Mouse (Mus musculus) embryonic stem cell, embryonic (primary cell): ENCODE results near the gene Tor2a.

ENCODE experiments used
- CTCF ChIA-PET, 4 experiments: fragments of 300-600 bp in 2 of 4; fragments of 350-600 bp in 2 of 4; sonication (Branson Sonifier 250); formaldehyde crosslinking; loops; one replicate each; lab custom pipeline; 2022; ENCODE audit warnings: inconsistent platforms in 2 of 4; lab: Charles Lee
- POLR2A ChIA-PET, 4 experiments: fragments of 300-600 bp in 2 of 4; fragments of 350-600 bp in 2 of 4; sonication (Branson Sonifier 250); formaldehyde crosslinking; loops; one replicate each; lab custom pipeline; 2022; ENCODE audit warnings: antibody characterized with exemption in 4 of 4, inconsistent platforms in 1 of 4; lab: Charles Lee

Tor2a gene

GRCm38 (mm10) chr2:32722046-32722445, 35.0 kb upstream of the Tor2a start:
- CTCF ChIA-PET = no interaction called here

GRCm38 (mm10) chr2:32722581-32722980, 34.5 kb upstream of the Tor2a start:
- ChIA-PET CTCF (no interaction called here), POLR2A (no interaction called here)

More at GRCm38 (mm10) chr2:32722046-32722445, 35.0 kb upstream of the Tor2a start:
- POLR2A ChIA-PET = no interaction called here

- ChIA-PET CTCF (no interaction called here), POLR2A (interaction anchor here in 2 of 4 experiments (0.9 to 1.6 kb wide), 6 partner anchors 9 to 27 kb away, joined by 3 to 7 read pairs (median 4); partner anchors contain the start of gene Cdk9 (in 1 of the 2))
Measured at GRCm38 (mm10) chr2:32724149-32724548, 32.9 kb upstream of the Tor2a start.

GRCm38 (mm10) chr2:32724832-32725790, 31.9 kb upstream of the Tor2a start:
- CTCF ChIA-PET = interaction anchor here in 2 of 4 experiments (0.6 to 4.0 kb wide), 6 partner anchors 17 to 215 kb away, joined by 3 to 15 read pairs (median 4); partner anchors contain the start of gene Tor2a (in 1 of the 2)
- POLR2A ChIA-PET = interaction anchor here in 3 of 4 experiments (1.0 to 9.6 kb wide), 9 partner anchors 10 to 50 kb away, joined by 4 to 214 read pairs (median 16); partner anchors contain the start of genes Cdk9 (in 3 of the 3), 6330409D20Rik (in 1 of the 3) and Fpgs (in 1 of the 3)

- ChIA-PET POLR2A (interaction anchor here (0.5 to 9.6 kb wide), 100 partner anchors 9 to 1410 kb away, joined by 3 to 214 read pairs (median 4); partner anchors contain the start of genes Cdk9 (in 3 of the 4), Tor2a (in 3 of the 4), 6330409D20Rik (in 2 of the 4) and Eng (in 2 of the 4)), CTCF (interaction anchor here (0.5 to 4.0 kb wide), 48 partner anchors 9 to 1598 kb away, joined by 3 to 35 read pairs (median 5); partner anchors contain the start of genes Tor2a (in 3 of the 4), Cdk9 (in 2 of the 4), Angptl2 (in 1 of the 4) and Garnl3 (in 1 of the 4))
Measured at GRCm38 (mm10) chr2:32727435-32727834, 29.6 kb upstream of the Tor2a start.

GRCm38 (mm10) chr2:32728463-32728862, 28.6 kb upstream of the Tor2a start:
- ChIA-PET CTCF (interaction anchor here (0.6 to 4.0 kb wide), 17 partner anchors 13 to 184 kb away, joined by 3 to 35 read pairs (median 5); partner anchors contain the start of genes Tor2a (in 2 of the 4) and 6330409D20Rik (in 1 of the 4)), POLR2A (interaction anchor here in 3 of 4 experiments (0.7 to 9.6 kb wide), 29 partner anchors 12 to 403 kb away, joined by 3 to 214 read pairs (median 5); partner anchors contain the start of genes 6330409D20Rik (in 2 of the 3), Cdk9 (in 2 of the 3), Eng (in 1 of the 3) and Fpgs (in 1 of the 3))

GRCm38 (mm10) chr2:32729547-32729946, 27.5 kb upstream of the Tor2a start:
- ChIA-PET CTCF (interaction anchor here in 2 of 4 experiments (0.8 to 2.6 kb wide), 3 partner anchors 36 to 129 kb away, joined by 3 to 7 read pairs (median 3); no protein-coding TSS in a partner anchor), POLR2A (interaction anchor here in 2 of 4 experiments (1.0 to 9.6 kb wide), 7 partner anchors 13 to 155 kb away, joined by 3 to 214 read pairs (median 5); partner anchors contain the start of genes Cdk9 (in 2 of the 2), 6330409D20Rik (in 1 of the 2) and Tor2a (in 1 of the 2))

GRCm38 (mm10) chr2:32730854-32731253, 26.2 kb upstream of the Tor2a start:
- ChIA-PET POLR2A (interaction anchor here in 2 of 4 experiments (0.5 to 9.6 kb wide), 7 partner anchors 11 to 170 kb away, joined by 3 to 118 read pairs (median 3); partner anchors contain the start of genes 6330409D20Rik (in 1 of the 2) and Cdk9 (in 1 of the 2)), CTCF (interaction anchor here in 1 of 4 experiments (1.0 kb wide), 1 partner anchor 17 kb away, joined by 3 read pairs; no protein-coding TSS in a partner anchor)

GRCm38 (mm10) chr2:32731911-32732310, 25.1 kb upstream of the Tor2a start:
- CTCF ChIA-PET = interaction anchor here in 2 of 4 experiments (1.0 to 1.6 kb wide), 2 partner anchors 18 to 25 kb away, joined by 3 to 5 read pairs; partner anchors contain the start of gene Tor2a (in 1 of the 2)
- POLR2A ChIA-PET = interaction anchor here in 2 of 4 experiments (0.6 to 9.6 kb wide), 10 partner anchors 10 to 43 kb away, joined by 3 to 118 read pairs (median 4); partner anchors contain the start of genes 6330409D20Rik (in 1 of the 2), Cdk9 (in 1 of the 2) and Tor2a (in 1 of the 2)

GRCm38 (mm10) chr2:32732695-32733094, 24.3 kb upstream of the Tor2a start:
- POLR2A ChIA-PET = interaction anchor here in 3 of 4 experiments (1.1 to 9.6 kb wide), 5 partner anchors 10 to 26 kb away, joined by 3 to 118 read pairs (median 4); partner anchors contain the start of genes 6330409D20Rik (in 1 of the 3) and Cdk9 (in 1 of the 3)
- CTCF ChIA-PET = interaction anchor here in 1 of 4 experiments (1.0 to 1.6 kb wide), 2 partner anchors 18 to 24 kb away, joined by 3 to 5 read pairs; partner anchors contain the start of gene Tor2a

- POLR2A ChIA-PET = interaction anchor here in 2 of 4 experiments (0.8 to 9.6 kb wide), 6 partner anchors 8 to 227 kb away, joined by 3 to 118 read pairs (median 4); partner anchors contain the start of genes 6330409D20Rik (in 1 of the 2), Cdk9 (in 1 of the 2), Lrsam1 (in 1 of the 2) and Rpl12 (in 1 of the 2)
- CTCF ChIA-PET = interaction anchor here in 1 of 4 experiments (0.6 to 2.0 kb wide), 2 partner anchors 30 to 45 kb away, joined by 3 to 5 read pairs; no protein-coding TSS in a partner anchor
Measured at GRCm38 (mm10) chr2:32734480-32734879, 22.6 kb upstream of the Tor2a start.

GRCm38 (mm10) chr2:32734933-32735332, 22.1 kb upstream of the Tor2a start:
- POLR2A ChIA-PET = interaction anchor here in 2 of 4 experiments (0.8 to 1.5 kb wide), 5 partner anchors 15 to 226 kb away, joined by 3 to 5 read pairs (median 4); partner anchors contain the start of genes Cdk9 (in 1 of the 2), Lrsam1 (in 1 of the 2) and Rpl12 (in 1 of the 2)
- CTCF ChIA-PET = interaction anchor here in 2 of 4 experiments (0.6 to 2.0 kb wide), 3 partner anchors 22 to 46 kb away, joined by 3 to 5 read pairs (median 4); partner anchors contain the start of gene Tor2a (in 1 of the 2)

- ChIA-PET CTCF (interaction anchor here in 2 of 4 experiments (0.8 to 1.6 kb wide), 4 partner anchors 10 to 193 kb away, joined by 3 to 4 read pairs (median 4); partner anchors contain the start of gene Tor2a (in 2 of the 2)), POLR2A (interaction anchor here in 3 of 4 experiments (0.5 to 12.4 kb wide), 7 partner anchors 7 to 235 kb away, joined by 3 to 118 read pairs (median 3); no protein-coding TSS in a partner anchor)
Measured at GRCm38 (mm10) chr2:32736306-32736829, 20.7 kb upstream of the Tor2a start.

GRCm38 (mm10) chr2:32737008-32737407, 20.0 kb upstream of the Tor2a start:
- ChIA-PET CTCF (interaction anchor here in 2 of 4 experiments (0.8 to 1.4 kb wide), 5 partner anchors 10 to 192 kb away, joined by 3 to 4 read pairs (median 3); partner anchors contain the start of gene Tor2a (in 2 of the 2)), POLR2A (interaction anchor here in 3 of 4 experiments (0.5 to 12.4 kb wide), 8 partner anchors 7 to 72 kb away, joined by 3 to 118 read pairs (median 4); no protein-coding TSS in a partner anchor)

GRCm38 (mm10) chr2:32739311-32739710, 17.7 kb upstream of the Tor2a start:
- ChIA-PET CTCF (no interaction called here), POLR2A (interaction anchor here in 2 of 4 experiments (0.8 to 12.4 kb wide), 7 partner anchors 9 to 112 kb away, joined by 3 to 118 read pairs (median 3); partner anchors contain the start of gene Tor2a (in 1 of the 2))

- POLR2A ChIA-PET = interaction anchor here in 2 of 4 experiments (0.8 to 12.4 kb wide), 6 partner anchors 10 to 41 kb away, joined by 4 to 118 read pairs (median 7); no protein-coding TSS in a partner anchor
Measured at GRCm38 (mm10) chr2:32740916-32741272, 16.1 kb upstream of the Tor2a start, which contains the start of gene 6330409D20Rik. Gene 6330409D20Rik (minus strand): TSS chr2:32741016.

More at GRCm38 (mm10) chr2:32740916-32741272, 16.1 kb upstream of the Tor2a start, which contains the start of gene 6330409D20Rik:
- CTCF ChIA-PET = interaction anchor here in 3 of 4 experiments (0.6 to 1.2 kb wide), 5 partner anchors 12 to 45 kb away, joined by 3 to 4 read pairs (median 3); partner anchors contain the start of gene Tor2a (in 2 of the 3)
